Mouse (Mus musculus) MEL-GATA-1-ER (cell line): Measurements from ENCODE around the gene Efhb.

Experiments used
- DNase-seq: peaks from one replicate; pipeline ENCODE4 v3.0.0-alpha.2; 2012; ENCODE audit warnings: low read depth; ENCODE audit errors: extremely low read depth

Efhb gene

GRCm38 (mm10) chr17:53462603-53463495 is at the start of gene Efhb:
TSS of gene Efhb (minus strand) at chr17:53463321.
- DNase-seq = peak; percentile 33

- DNase-seq = no peak
These were observed 49.3 kb upstream of the Efhb start for GRCm38 (mm10) chr17:53512311-53512951.

GRCm38 (mm10) chr17:53502966-53503365 is 39.8 kb upstream of the Efhb start:
- no peak for DNase-seq

- DNase-seq = no peak
These were observed 25.9 kb upstream of the Efhb start for GRCm38 (mm10) chr17:53489007-53489378.

GRCm38 (mm10) chr17:53488291-53489006 is 25.3 kb upstream of the Efhb start:
- no peak for DNase-seq

GRCm38 (mm10) chr17:53480433-53480832 is 17.3 kb upstream of the Efhb start:
- DNase-seq = no peak

- DNase-seq = peak; percentile 20
These were observed 16.5 kb upstream of the Efhb start for GRCm38 (mm10) chr17:53479604-53480041.

GRCm38 (mm10) chr17:53478858-53479603 is 15.9 kb upstream of the Efhb start, which contains the start of gene Rab5a:
TSS of gene Rab5a (plus strand) at chr17:53479234.
- DNase-seq = peak; percentile 94

- peak; percentile 15 for DNase-seq
These were observed 15.1 kb upstream of the Efhb start for GRCm38 (mm10) chr17:53478066-53478857.

GRCm38 (mm10) chr17:53468697-53469096 is 5.6 kb upstream of the Efhb start:
- DNase-seq = no peak

- DNase-seq = no peak
These were observed 2.4 kb upstream of the Efhb start for GRCm38 (mm10) chr17:53465569-53465968.

GRCm38 (mm10) chr17:53463496-53463840 is 347 bp upstream of the Efhb start:
- DNase-seq = no peak

GRCm38 (mm10) chr17:53456742-53457141 is 6.4 kb downstream of the Efhb start:
- DNase-seq = peak; percentile 26

GRCm38 (mm10) chr17:53456152-53456551 is 7.0 kb downstream of the Efhb start:
- DNase-seq = no peak

GRCm38 (mm10) chr17:53402689-53403306 is 60.3 kb downstream of the Efhb start:
- peak; percentile 37 for DNase-seq

- DNase-seq = no peak
These were observed 69.9 kb downstream of the Efhb start for GRCm38 (mm10) chr17:53393201-53393600.

GRCm38 (mm10) chr17:53389507-53389906 is 73.6 kb downstream of the Efhb start:
- DNase-seq = peak; percentile 7

GRCm38 (mm10) chr17:53387581-53388473 is 75.3 kb downstream of the Efhb start:
- peak; percentile 3 for DNase-seq

GRCm38 (mm10) chr17:53386863-53387262 is 76.3 kb downstream of the Efhb start:
- DNase-seq = no peak
